Mouse (Mus musculus): ENCODE data around the gene Gm49322. TPM values are rescaled to one million over a fixed set of nuclear protein-coding genes. Genes with fewer than 3 reads are reported as not detected.
"Not testable (repeated sequence)": the region's sequence is repeated elsewhere in the genome, so short reads cannot be mapped to it uniquely, and the experiment has no call there.

The Gm49322 gene
- polyA plus RNA-seq, 1 experiment from 2014 or later = 6.4 TPM

- Histone ChIP-seq H3K9me3 (no peaks in the 10 kb centered on the region), H3K4me3 (peak overlapping the region; percentile 90), H3K27ac (replicated peaks) (peak overlapping the region; percentile 96), H3K36me3 (replicated peaks) (peaks cover 20% of the 10 kb centered on the region), H3K4me1 (peaks cover 51% of the 10 kb centered on the region), H3K27me3 (replicated peaks; ENCODE audit: low read depth, poor library complexity, severe bottlenecking) (no peaks in the 10 kb centered on the region)
- under 1% methylated on average over 64 of the region's 64 CpGs for WGBS
- peak; percentile 99 for DNase-seq (ENCODE audit: low spot score)
Observed at GRCm38 (mm10) chr10:80621940-80622660, 16.3 kb downstream of the Gm49322 start.

- peak within 1 kb of the TSS; percentile 96 for H3K27ac ChIP-seq (replicated peaks)
- no peak for DNase-seq (ENCODE audit: low spot score)
- peaks cover 24% of the 10 kb centered on the region for H3K36me3 ChIP-seq (replicated peaks)
- H3K9me3 ChIP-seq = no peaks in the 10 kb centered on the region
- H3K4me3 ChIP-seq = peak within 1 kb of the TSS; percentile 90
- WGBS = 1% methylated on average over 85 of the region's 85 CpGs
- peaks cover 58% of the 10 kb centered on the region for H3K4me1 ChIP-seq
- H3K27me3 ChIP-seq (replicated peaks; ENCODE audit: low read depth, poor library complexity, severe bottlenecking) = no peaks in the 10 kb centered on the region
Observed at GRCm38 (mm10) chr10:80622661-80623456, 17.0 kb downstream of the Gm49322 start, which contains the start of gene Csnk1g2. Gene Csnk1g2, plus strand, starts transcription at chr10:80622838.

GRCm38 (mm10) chr10:80623457-80624191, 17.8 kb downstream of the Gm49322 start:
- Histone ChIP-seq H3K9me3 (no peaks in the 10 kb centered on the region), H3K4me1 (peaks cover 64% of the 10 kb centered on the region), H3K27me3 (replicated peaks; ENCODE audit: low read depth, poor library complexity, severe bottlenecking) (no peaks in the 10 kb centered on the region), H3K4me3 (peak overlapping the region; percentile 90), H3K36me3 (replicated peaks) (peaks cover 31% of the 10 kb centered on the region), H3K27ac (replicated peaks) (peak overlapping the region; percentile 96)
- WGBS = 15% methylated on average over 15 of the region's 15 CpGs
- DNase-seq (ENCODE audit: low spot score) = peak; percentile 78

GRCm38 (mm10) chr10:80625764-80626163, 19.9 kb downstream of the Gm49322 start:
- H3K27ac ChIP-seq (replicated peaks) = no peak overlapping the region
- H3K4me3 ChIP-seq = no peak overlapping the region; the same call in 1 of the 2 replicates
- peaks cover 61% of the 10 kb centered on the region for H3K4me1 ChIP-seq

GRCm38 (mm10) chr10:80627685-80628084, 21.9 kb downstream of the Gm49322 start:
- peaks cover 72% of the 10 kb centered on the region for H3K36me3 ChIP-seq (replicated peaks)
- H3K9me3 ChIP-seq = no peaks in the 10 kb centered on the region
- DNase-seq (ENCODE audit: low spot score) = peak; percentile 30
- WGBS = 58% methylated on average over 2 of the region's 2 CpGs
- no peaks in the 10 kb centered on the region for H3K27me3 ChIP-seq (replicated peaks; ENCODE audit: low read depth, poor library complexity, severe bottlenecking)
- H3K4me1 ChIP-seq = peaks cover 52% of the 10 kb centered on the region
- no peak overlapping the region for H3K4me3 ChIP-seq
- 0 out of 2 replicates have a peak overlapping the region, but pooled peaks have one; percentile 4 for H3K27ac ChIP-seq (replicated peaks)

More at GRCm38 (mm10) chr10:80625764-80626163, 19.9 kb downstream of the Gm49322 start:
- DNase-seq (ENCODE audit: low spot score) = no peak
- Histone ChIP-seq H3K9me3 (no peaks in the 10 kb centered on the region), H3K27me3 (replicated peaks; ENCODE audit: low read depth, poor library complexity, severe bottlenecking) (no peaks in the 10 kb centered on the region), H3K36me3 (replicated peaks) (peaks cover 53% of the 10 kb centered on the region)
- WGBS = 93% methylated on average over 4 of the region's 4 CpGs

- WGBS = 93% methylated on average over 9 of the region's 9 CpGs
- H3K4me1 ChIP-seq = peaks cover 43% of the 10 kb centered on the region
- H3K9me3 ChIP-seq = no peaks in the 10 kb centered on the region
- H3K27me3 ChIP-seq (replicated peaks; ENCODE audit: low read depth, poor library complexity, severe bottlenecking) = no peaks in the 10 kb centered on the region
- DNase-seq (ENCODE audit: low spot score) = no peak
- no peak overlapping the region for H3K4me3 ChIP-seq
- H3K27ac ChIP-seq (replicated peaks) = no peak overlapping the region
- H3K36me3 ChIP-seq (replicated peaks) = peaks cover 82% of the 10 kb centered on the region
Observed at GRCm38 (mm10) chr10:80628925-80629324, 23.1 kb downstream of the Gm49322 start.

GRCm38 (mm10) chr10:80635345-80635744, 29.5 kb downstream of the Gm49322 start:
- WGBS = 81% methylated on average over 6 of the region's 6 CpGs
- peaks cover 97% of the 10 kb centered on the region for H3K36me3 ChIP-seq (replicated peaks)
- no peak for DNase-seq (ENCODE audit: low spot score)

GRCm38 (mm10) chr10:80646936-80647335, 41.1 kb downstream of the Gm49322 start:
- no peaks in the 10 kb centered on the region for H3K27me3 ChIP-seq (replicated peaks; ENCODE audit: low read depth, poor library complexity, severe bottlenecking)
- WGBS = 94% methylated on average over 10 of the region's 10 CpGs
- peaks cover 96% of the 10 kb centered on the region for H3K36me3 ChIP-seq (replicated peaks)
- peaks cover 10% of the 10 kb centered on the region for H3K4me1 ChIP-seq
- no peak for DNase-seq (ENCODE audit: low spot score)
- H3K4me3 ChIP-seq = no peak overlapping the region
- H3K9me3 ChIP-seq = no peaks in the 10 kb centered on the region
- H3K27ac ChIP-seq (replicated peaks) = no peak overlapping the region

More at GRCm38 (mm10) chr10:80635345-80635744, 29.5 kb downstream of the Gm49322 start:
- Histone ChIP-seq H3K27me3 (replicated peaks; ENCODE audit: low read depth, poor library complexity, severe bottlenecking) (no peaks in the 10 kb centered on the region), H3K9me3 (no peaks in the 10 kb centered on the region), H3K4me3 (no peak overlapping the region), H3K4me1 (no peaks in the 10 kb centered on the region), H3K27ac (replicated peaks) (no peak overlapping the region)

- peaks cover 14% of the 10 kb centered on the region for H3K4me1 ChIP-seq
- 88% methylated on average over 6 of the region's 6 CpGs for WGBS
- not testable (repeated sequence) for DNase-seq (ENCODE audit: low spot score); H3K27ac ChIP-seq (replicated peaks); H3K4me3 ChIP-seq; H3K9me3 ChIP-seq; H3K27me3 ChIP-seq (replicated peaks; ENCODE audit: low read depth, poor library complexity, severe bottlenecking)
- peaks cover 71% of the 10 kb centered on the region for H3K36me3 ChIP-seq (replicated peaks)
Observed at GRCm38 (mm10) chr10:80649910-80650309, 44.1 kb downstream of the Gm49322 start.

- H3K9me3 ChIP-seq = no peaks in the 10 kb centered on the region
- DNase-seq (ENCODE audit: low spot score) = no peak
- H3K36me3 ChIP-seq (replicated peaks) = peaks cover 66% of the 10 kb centered on the region
- no peak overlapping the region for H3K27ac ChIP-seq (replicated peaks)
- WGBS = 91% methylated on average over 10 of the region's 10 CpGs
- peaks cover 19% of the 10 kb centered on the region for H3K4me1 ChIP-seq
- H3K27me3 ChIP-seq (replicated peaks; ENCODE audit: low read depth, poor library complexity, severe bottlenecking) = no peaks in the 10 kb centered on the region
- H3K4me3 ChIP-seq = no peak overlapping the region
Observed at GRCm38 (mm10) chr10:80650392-80650791, 44.6 kb downstream of the Gm49322 start.

GRCm38 (mm10) chr10:80653156-80653720, 47.4 kb downstream of the Gm49322 start:
- H3K4me3 ChIP-seq = no peak overlapping the region
- H3K36me3 ChIP-seq (replicated peaks) = peaks cover 38% of the 10 kb centered on the region
- H3K9me3 ChIP-seq = no peaks in the 10 kb centered on the region
- DNase-seq (ENCODE audit: low spot score) = no peak
- no peaks in the 10 kb centered on the region for H3K27me3 ChIP-seq (replicated peaks; ENCODE audit: low read depth, poor library complexity, severe bottlenecking)
- H3K27ac ChIP-seq (replicated peaks) = no peak overlapping the region
- peaks cover 33% of the 10 kb centered on the region for H3K4me1 ChIP-seq
- WGBS = 91% methylated on average over 6 of the region's 6 CpGs

GRCm38 (mm10) chr10:80654866-80655265, 49.0 kb downstream of the Gm49322 start:
- peak overlapping the region; percentile 95 for H3K4me3 ChIP-seq
- peak overlapping the region; percentile 31; the same call in 1 of the 2 replicates for H3K27ac ChIP-seq (replicated peaks)
- no peaks in the 10 kb centered on the region for H3K27me3 ChIP-seq (replicated peaks; ENCODE audit: low read depth, poor library complexity, severe bottlenecking)
- H3K36me3 ChIP-seq (replicated peaks) = peaks cover 24% of the 10 kb centered on the region
- DNase-seq (ENCODE audit: low spot score) = no peak
- H3K4me1 ChIP-seq = peaks cover 41% of the 10 kb centered on the region
- WGBS = 87% methylated on average over 6 of the region's 6 CpGs
- H3K9me3 ChIP-seq = no peaks in the 10 kb centered on the region

Data from embryonic facial prominence, embryonic 10.5 days (tissue).